Mouse (Mus musculus): ENCODE measurements around the gene Gm9745.

- TF ChIP-seq POLR2A (IDR thresholded peaks at IDR 0.05; ENCODE audit: extremely low read depth, insufficient read depth, low read length) (no peak), CTCF (IDR thresholded peaks at IDR 0.05; ENCODE audit: extremely low read depth, insufficient read depth, low read length) (no peak)
Observed at GRCm38 (mm10) chr13:8972369-8972768, 24.3 kb upstream of the Gm9745 start.
